Mouse (Mus musculus): ENCODE data around the gene Gpr3.

GRCm38 (mm10) chr4:133175274-133175673 lies 37.1 kb downstream of the Gpr3 start:
- TF ChIP-seq CTCF (IDR thresholded peaks at IDR 0.05; ENCODE audit: borderline replicate concordance, control insufficient read depth, extremely low read depth, insufficient read depth, low read length, poor library complexity) (no peak), POLR2A (IDR thresholded peaks at IDR 0.05; ENCODE audit: control insufficient read depth, extremely low read depth, insufficient read depth, low read length, poor library complexity) (no peak)
